Mouse (Mus musculus) testis, postnatal 14 days (tissue): ENCODE measurements around the gene Tcf20.

Experiments
- DNase-seq: peaks from one replicate; pipeline ENCODE4 v3.0.0; 2021; ENCODE audit warnings: low spot score

Gene Tcf20

DNA sequence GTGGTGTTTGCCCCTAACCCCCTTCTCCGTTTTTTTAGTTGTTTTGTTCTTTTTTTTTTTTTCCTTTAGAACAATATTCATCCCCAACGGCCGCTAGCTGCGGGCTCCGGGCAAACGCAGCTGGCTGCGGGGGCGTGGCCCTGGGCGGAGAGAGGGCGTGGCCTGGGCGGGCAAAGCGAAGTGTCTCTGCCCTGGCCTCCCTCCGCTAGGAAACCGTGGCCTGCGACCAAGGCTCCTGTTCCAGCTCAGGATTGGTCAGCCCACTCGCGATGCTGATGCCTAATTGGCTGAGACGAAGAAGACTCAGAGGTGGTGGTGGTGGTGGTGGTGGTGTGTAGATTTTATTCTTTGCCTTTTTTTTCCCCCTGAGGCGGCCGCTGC, at the start of gene Tcf20:
Gene Tcf20 (minus strand): TSS at position 141 of the 381 bp plus-strand sequence.
- peak; percentile 88 for DNase-seq

GRCm38 (mm10) chr15:83036900-83037519, 49.3 kb upstream of the Tcf20 start:
- DNase-seq: peak; percentile 68

GRCm38 (mm10) chr15:83036089-83036488, 48.4 kb upstream of the Tcf20 start:
- DNase-seq: no peak

DNA sequence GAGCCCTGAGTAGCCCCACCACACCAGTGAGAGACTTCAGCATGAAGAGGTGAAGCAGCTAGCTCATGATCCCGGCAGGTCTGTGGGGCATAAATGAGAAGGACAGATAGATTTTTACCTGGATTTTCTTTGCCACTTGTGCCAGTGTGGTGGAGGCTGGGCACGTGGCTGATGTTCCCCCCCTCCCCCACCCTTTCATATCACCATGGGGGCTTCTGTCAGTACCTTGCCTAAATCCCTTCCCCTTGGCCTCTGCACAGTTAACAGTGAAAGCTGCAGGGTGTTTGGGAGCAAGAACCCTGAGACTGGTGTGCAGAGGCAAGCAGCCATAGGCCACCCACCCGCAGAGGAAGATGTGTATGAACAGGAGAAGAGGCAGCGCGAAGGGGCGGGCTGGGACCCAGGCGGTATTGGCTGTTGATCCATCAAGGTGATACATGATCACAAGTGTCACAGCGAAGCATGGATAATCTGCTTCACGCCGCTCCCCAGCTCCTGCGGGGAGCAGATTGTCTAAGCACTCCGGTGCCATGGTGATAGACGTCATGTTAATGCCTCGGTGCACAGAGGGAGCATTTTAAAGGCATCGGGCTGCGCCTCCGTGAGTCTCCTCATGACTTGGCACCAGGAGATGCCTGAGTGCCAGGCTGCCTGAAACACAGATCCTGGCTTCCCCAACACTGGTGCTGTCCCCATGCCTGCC, 46.8 kb upstream of the Tcf20 start:
- DNase-seq: no peak

DNA sequence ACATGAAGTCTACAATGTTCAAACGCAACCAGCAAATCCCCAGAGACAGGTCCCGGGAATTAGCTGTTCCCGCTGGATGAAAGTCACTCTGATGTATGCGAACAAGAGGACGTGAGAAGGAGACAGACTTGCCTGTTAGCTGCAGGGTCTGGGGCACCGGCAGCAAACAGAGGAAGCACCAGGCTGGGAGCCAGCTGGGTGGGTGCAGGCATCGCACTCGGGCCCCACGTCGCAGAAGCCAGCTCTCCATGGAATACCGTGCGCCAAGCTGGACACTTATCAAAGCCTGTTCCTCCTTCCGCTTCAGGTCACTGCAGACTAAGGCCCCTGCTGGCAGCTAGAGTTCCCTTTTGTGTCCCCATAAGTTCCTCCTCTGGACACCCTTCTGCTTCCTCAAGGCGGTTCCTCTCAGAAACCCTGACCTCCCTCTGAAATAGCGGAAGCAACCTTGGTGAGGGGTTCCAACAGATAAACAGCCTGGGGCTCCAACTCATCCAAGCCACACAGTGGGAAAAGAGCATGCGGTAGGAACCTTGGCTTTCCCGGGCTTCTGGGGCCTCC, 45.4 kb upstream of the Tcf20 start, which contains the start of gene Nfam1:
Gene Nfam1 (minus strand): TSS at position 326 of the 561 bp plus-strand sequence.
- DNase-seq: no peak

GRCm38 (mm10) chr15:83030884-83031283, 43.2 kb upstream of the Tcf20 start:
- no peak for DNase-seq

GRCm38 (mm10) chr15:83029725-83030718, 42.4 kb upstream of the Tcf20 start:
- DNase-seq: no peak

DNA sequence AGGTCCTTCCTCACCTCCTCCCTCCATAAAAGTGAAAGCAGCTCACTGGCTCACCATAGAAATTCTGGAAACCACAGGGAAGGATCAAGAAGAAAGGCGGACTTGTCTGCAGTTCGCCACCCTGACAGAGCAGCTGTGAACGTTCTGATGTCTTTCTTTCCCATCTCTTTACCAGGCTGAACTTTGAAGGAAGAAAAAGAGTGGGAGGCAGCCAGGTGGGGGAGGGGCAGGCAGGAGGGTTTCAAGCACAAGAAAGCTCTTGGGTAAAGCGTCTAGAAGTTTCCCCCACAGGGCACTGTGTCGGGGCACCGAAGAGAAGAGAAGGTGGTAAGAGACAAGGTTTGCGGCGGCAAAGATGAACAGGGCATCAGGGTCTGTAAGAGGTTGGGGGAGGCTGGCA, 38.5 kb upstream of the Tcf20 start:
- DNase-seq: no peak

- no peak for DNase-seq
Observed at GRCm38 (mm10) chr15:83025041-83025760, 37.5 kb upstream of the Tcf20 start.

GRCm38 (mm10) chr15:83022947-83023346, 35.3 kb upstream of the Tcf20 start:
- DNase-seq: no peak

- DNase-seq: no peak
Observed at GRCm38 (mm10) chr15:83010990-83011664, 23.5 kb upstream of the Tcf20 start.

GRCm38 (mm10) chr15:83010423-83010822, 22.8 kb upstream of the Tcf20 start:
- no peak for DNase-seq

- DNase-seq: no peak
Observed at GRCm38 (mm10) chr15:83009532-83009931, 21.9 kb upstream of the Tcf20 start.

- no peak for DNase-seq
Observed at GRCm38 (mm10) chr15:83008761-83009423, 21.2 kb upstream of the Tcf20 start.

DNA sequence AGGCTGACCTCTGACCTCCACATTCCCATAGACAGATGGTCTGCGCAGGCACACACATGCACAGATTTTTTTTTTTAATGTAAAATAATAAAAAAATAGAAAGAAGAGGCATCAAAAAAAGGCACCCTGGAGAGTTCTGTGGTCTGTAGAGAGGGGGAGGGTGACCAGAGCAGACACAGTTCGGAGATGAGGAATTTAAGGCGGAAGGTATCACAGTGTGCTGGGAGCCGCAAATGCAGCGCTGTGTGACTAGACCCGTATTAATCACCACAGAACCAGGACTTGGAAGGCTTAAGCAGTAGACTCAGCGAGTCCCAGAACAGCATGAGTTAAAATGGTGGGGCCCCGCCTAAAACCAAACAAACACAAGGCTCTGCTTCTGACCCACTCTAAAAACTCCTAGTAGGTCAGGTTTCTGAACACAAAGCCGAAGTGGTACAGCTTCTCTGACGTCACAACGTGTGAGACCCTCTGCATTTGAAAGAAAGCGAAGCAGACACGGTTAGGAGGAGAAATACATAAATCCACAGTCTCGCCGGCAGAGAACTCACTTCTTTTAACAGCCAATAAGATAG, 19.8 kb upstream of the Tcf20 start:
- no peak for DNase-seq

DNA sequence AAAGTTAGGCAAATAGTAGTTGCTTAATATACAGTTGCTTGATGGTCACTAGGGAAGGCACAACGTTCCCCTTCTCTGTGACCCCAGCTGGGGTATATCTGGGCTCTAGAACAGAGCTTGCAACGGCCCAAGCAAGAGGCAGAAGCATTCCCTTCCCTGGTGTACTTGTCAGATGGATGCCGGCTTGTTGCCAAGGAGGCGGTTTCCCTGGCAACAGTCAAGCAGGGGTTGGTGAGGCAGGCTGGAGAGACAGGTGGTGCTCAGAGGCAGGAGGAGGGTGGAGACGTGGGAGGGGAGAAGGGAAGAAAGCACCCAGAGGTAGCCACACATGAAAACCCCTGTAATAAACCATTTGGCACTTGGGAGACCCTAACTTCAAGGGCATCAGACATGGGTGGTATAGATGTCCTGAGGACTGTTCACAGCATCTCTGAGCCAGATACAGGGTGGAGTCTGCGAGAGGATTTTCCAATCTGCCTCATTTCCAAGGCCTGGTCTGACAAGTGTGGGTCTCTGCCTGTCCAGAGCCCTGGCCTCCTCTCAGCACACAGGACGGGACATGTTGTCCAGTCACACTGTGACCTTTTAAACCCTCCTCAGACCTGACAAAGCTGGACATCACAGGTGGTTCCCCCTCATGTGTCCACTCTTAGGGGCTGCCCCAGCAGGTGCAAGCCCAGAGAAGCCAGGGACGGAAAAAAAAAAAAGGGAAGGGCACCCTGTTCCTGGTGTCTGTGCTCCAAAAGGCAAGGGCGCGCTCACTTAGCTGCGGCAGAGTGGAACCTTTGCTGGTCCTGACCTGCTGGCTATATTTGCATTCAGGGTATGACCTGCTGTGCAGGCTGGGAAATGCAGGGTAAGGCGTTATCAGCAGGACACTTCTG, 15.2 kb upstream of the Tcf20 start:
- no peak for DNase-seq

DNA sequence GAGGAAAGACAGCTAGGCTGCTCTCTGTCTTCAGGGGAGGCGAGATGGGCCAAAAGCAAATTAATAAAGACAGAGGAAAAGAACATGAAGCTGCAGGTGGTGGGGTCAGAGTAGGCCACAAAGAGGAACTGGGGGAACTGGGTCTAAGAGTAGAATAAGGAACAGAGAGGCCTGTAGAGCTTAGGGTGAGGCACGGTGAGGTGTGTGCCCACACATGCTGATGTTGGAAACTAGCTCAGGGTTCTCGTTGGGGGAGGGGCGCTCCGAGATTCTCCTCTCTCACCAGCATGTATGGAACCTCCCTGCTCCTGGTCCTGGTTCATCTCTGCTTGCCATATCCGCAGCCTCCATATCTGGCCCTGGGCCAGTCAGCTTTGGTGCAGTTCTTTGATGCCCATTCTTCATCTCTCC, 11.1 kb upstream of the Tcf20 start:
- no peak for DNase-seq

GRCm38 (mm10) chr15:82996431-82996830, 8.8 kb upstream of the Tcf20 start:
- DNase-seq: no peak

DNA sequence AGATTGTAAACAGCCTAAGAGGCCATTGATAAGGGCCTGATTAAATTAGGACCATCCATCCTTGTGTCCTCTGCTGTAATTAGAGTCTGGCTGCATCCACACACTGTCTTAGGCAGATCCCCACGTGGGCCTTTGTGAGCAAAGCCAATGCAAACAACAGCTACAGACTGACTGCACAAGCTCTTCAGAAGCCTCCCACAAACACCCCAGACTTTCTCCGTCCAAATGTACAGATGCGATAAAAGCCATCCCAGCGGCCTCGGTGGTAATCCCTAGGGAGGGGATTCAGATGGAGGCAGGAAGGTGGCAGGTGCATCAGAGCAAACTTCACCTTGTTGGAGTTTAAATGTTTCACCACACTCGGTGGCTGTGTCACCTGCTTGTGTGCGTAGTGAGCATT, 7.6 kb upstream of the Tcf20 start:
- DNase-seq: no peak
